Mouse (Mus musculus) splenic B cell, adult 2 months (primary cell): ENCODE data around the gene Zfp385a.

Source experiments
- DNase-seq: peaks from one replicate; pipeline ENCODE4 v3.0.0-alpha.2; 2011; ENCODE audit warnings: low read depth, low spot score
- H3K27me3 ChIP-seq: 2 replicates; pipeline ENCODE4 v1.6.1; 2012; ENCODE audit warnings: mild to moderate bottlenecking, low read length, moderate library complexity, mixed read lengths; ENCODE audit not compliant: control insufficient read depth, poor library complexity, insufficient read depth, severe bottlenecking
- H3K36me3 ChIP-seq: 2 replicates; pipeline ENCODE4 v1.6.1; 2012; ENCODE audit warnings: mild to moderate bottlenecking, low read length, moderate library complexity, mixed read lengths; ENCODE audit not compliant: control insufficient read depth, poor library complexity, insufficient read depth, severe bottlenecking

Gene Zfp385a

DNA sequence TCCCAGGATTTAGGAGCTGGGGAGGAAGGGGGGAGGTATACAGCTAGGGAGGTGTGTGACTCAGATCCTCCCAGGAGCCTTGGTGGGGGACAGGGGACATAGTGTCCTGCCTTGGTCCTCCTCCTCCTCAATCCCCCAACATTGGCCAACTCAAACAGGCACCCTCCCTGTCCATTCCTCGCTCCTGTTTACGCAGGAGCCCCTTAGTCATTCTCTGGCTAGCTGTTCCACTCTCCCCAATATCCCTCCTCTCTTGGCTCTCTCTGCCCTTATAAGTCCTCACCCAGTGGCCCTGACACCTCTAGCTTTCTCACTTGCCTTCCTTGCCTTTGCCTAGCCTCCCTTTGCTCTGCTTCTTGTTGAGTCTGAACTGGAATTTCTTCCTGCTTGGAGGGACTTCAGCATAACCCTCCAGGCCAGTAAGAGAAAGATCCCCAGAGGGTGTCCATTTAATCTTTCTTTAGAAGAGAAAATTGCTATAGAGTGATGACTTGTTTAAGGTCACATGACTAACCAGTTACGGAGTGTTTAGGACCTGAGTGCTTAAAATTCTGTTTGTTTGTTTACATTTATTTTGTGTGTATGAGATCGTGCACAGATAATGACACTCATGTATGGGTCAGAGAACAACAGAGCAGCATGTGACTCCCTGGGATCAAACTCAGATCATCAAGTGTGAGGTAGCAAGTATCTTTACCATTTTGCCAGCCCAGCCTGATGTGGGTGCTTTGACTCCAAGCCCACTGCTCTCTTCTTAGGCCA is 28.5 kb upstream of the Zfp385a start:
- no peak for DNase-seq
- Histone ChIP-seq H3K36me3 (no peaks in the 10 kb centered on the region), H3K27me3 (no peaks in the 10 kb centered on the region)

DNA sequence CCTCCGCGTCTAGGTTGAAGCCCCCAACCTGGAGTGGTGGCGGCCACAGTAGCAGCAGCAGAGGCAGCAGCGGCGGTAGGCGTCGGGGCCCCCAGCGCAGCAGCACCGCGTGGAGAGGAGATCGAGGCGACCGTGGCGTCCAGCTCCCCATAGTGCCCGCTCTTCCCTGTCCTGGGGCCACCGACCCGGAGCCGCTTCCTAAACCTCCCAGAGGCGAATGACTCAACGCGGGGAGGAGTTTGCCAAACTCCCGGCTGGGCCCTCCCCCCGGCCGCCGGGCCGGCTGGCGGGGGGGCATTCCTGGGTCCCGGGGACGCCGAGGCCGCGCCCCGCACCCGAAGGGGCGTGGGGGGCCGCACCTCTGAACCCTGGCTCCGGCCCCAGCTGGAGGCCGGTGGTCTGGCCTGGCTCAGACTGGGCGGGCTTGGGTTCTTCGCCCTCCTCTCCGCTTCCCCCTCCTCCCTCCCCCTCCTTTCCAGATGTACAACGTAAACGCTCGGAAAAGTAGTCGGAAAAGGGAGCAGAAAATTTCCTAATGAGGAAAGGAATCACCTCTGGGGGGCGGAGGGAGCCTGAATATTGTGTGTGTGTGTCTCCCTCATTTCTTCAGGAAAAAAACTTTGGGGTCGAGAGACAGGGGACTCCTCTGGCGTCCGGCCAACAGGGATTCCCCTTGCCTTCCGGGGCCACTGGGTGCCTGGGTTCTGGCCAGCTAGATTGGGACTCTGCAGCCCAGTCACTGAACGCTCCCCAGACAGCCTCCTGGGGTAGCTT is 26.7 kb upstream of the Zfp385a start, which contains the start of gene Itga5:
TSS of gene Itga5 (minus strand) at position 388 of the 774 bp plus-strand sequence.
- DNase-seq, result peak; percentile 21
- no peaks in the 10 kb centered on the region for H3K36me3 ChIP-seq

DNA sequence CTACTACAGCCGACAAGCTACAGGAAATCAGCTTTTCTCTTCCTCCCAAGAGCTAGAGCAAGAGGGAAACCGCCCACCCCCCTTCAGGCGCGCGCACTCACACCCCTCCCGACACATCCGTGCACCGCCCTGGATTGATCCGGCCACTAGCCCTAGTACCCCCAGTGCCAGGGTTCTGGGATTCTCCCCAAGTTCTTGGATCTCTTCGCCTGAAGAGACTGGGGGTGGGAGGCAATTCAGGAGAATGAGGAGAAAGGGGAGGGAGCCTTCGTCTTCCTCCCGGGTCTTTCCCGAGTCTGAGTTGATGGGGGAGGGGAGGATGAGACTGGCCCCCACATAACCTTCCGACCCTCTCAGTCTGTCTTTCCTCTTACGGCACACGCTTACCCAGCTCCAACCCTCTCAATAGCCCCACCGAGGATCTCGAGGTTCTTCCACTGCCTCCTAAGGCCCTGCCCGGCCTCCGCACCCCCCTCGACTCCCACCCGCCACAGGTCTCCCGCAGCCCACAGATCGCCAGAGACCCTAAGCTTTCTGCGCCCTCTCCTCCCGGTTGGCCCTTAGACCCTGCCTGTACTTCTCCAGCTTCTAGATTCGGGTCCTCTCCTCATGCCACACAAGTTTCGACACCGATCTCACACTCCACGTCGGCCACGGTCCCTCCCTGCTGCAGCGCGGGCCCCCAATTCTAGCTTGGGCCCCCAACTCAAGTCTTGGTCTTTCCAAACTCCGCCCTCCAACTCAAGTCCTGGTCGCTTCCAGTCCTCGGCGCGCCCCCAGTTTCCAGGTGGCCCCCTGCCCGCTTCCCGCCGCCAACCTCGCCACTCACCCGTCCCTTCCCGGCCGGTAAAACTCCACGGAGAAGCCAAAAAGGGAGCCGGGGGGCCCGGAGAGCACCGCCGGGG is 25.8 kb upstream of the Zfp385a start:
- Histone ChIP-seq H3K27me3 (no peaks in the 10 kb centered on the region), H3K36me3 (no peaks in the 10 kb centered on the region)
- DNase-seq, result peak; percentile 24

More for the DNA sequence above, 26.7 kb upstream of the Zfp385a start, which contains the start of gene Itga5:
- H3K27me3 ChIP-seq, result no peaks in the 10 kb centered on the region

DNA sequence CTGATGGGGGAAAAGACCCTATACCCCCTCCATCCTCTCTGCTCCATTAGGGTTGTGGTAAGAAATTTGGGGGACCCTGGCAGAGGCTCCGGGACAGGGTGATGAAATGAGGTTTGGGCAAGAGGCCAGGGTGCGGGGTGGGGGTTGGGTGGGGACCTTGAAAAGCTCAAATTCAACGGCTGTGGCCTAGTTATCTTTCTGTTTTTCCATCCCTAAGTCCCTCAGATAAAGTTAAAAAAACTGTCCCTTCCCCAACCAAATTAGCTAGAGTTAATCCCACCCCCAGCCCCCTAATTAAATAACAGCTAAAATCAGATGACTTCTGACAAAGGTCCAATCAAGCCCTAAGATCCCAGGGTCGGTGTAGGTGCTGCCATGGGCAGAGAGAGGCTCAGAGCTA is 24.9 kb upstream of the Zfp385a start:
- Histone ChIP-seq H3K27me3 (no peaks in the 10 kb centered on the region), H3K36me3 (no peaks in the 10 kb centered on the region)
- DNase-seq, result no peak

DNA sequence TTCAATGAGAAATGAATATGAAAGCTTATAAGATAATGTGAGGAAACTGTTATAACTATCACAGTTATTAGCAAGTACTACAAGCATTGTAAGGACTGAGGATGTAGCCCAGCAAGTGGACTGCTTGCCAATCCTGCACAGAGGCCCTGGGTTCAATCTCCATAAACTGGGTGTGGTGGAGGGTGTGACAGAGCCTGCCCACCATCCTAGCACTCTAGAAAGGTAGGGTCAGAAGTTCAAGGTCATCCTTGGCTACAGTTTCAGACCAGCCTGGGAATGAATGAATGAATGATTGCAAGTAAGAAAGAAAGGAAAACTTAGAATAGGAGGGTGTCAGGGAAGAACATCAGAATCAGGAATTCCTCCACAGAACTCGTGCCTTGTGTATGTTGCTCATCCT is 23.9 kb upstream of the Zfp385a start:
- no peaks in the 10 kb centered on the region for H3K36me3 ChIP-seq
- DNase-seq, result no peak
- no peaks in the 10 kb centered on the region for H3K27me3 ChIP-seq

DNA sequence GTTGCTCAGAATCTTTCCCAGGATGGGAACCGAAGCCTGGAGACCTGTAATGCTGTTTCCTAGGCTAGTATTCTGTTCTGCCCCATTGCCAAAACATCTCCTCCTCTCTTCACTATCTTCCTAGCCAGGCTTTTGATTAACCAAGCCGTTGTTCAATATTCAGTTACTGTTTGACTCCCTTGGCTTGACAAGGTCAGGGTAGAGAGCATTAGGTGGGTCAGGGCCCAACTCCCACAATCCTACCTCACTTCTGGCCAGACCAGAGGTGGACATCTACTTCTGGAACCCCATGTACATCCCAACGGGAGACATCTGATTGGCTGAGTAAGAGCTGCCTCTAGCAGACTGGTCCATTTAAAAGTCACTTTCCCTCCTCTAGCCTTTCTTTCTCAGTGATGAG is 23.1 kb upstream of the Zfp385a start:
- DNase-seq, result no peak
- Histone ChIP-seq H3K36me3 (no peaks in the 10 kb centered on the region), H3K27me3 (no peaks in the 10 kb centered on the region)

DNA sequence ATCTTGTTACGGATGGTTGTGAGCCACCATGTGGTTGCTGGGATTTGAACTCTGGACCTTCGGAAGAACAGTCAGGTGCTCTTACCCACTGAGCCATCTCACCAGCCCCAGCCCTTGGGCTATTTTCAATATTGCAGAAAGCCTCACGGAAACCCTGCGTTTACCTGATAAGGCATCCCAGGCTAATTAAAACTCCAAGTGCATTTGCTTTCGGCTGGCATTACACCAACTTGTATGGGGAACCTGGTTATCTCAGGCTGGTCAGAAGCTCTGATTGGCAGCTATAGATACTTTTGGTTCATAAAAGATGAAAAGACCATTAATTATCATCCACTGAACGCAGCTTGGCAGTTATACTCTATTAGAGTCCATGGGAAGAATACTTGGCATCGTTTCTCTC is 22.4 kb upstream of the Zfp385a start:
- Histone ChIP-seq H3K27me3 (no peaks in the 10 kb centered on the region), H3K36me3 (no peaks in the 10 kb centered on the region)

DNA sequence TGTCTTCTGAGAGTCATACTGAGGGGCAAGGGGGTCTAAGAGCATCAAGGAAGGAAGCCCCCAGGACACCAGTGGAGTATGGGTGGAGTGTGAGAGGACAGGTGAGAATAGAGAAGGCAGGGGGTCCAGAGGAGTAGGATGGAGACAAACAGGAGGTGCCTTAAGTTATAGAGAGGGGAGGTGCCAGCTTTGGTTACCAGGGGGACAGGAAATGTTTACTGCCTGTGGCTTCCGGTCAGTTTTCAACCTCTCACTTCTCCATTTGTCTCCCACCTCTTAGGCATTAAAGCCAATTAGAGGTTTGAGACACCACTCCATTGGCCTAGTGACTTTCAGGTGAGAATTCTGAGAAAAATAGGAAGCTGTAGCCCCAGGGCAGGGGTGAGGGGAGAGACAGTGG is 21.4 kb upstream of the Zfp385a start:
- H3K27me3 ChIP-seq, result no peaks in the 10 kb centered on the region
- peak; percentile 56 for DNase-seq
- H3K36me3 ChIP-seq, result no peaks in the 10 kb centered on the region

More for the DNA sequence above, 22.4 kb upstream of the Zfp385a start:
- no peak for DNase-seq

DNA sequence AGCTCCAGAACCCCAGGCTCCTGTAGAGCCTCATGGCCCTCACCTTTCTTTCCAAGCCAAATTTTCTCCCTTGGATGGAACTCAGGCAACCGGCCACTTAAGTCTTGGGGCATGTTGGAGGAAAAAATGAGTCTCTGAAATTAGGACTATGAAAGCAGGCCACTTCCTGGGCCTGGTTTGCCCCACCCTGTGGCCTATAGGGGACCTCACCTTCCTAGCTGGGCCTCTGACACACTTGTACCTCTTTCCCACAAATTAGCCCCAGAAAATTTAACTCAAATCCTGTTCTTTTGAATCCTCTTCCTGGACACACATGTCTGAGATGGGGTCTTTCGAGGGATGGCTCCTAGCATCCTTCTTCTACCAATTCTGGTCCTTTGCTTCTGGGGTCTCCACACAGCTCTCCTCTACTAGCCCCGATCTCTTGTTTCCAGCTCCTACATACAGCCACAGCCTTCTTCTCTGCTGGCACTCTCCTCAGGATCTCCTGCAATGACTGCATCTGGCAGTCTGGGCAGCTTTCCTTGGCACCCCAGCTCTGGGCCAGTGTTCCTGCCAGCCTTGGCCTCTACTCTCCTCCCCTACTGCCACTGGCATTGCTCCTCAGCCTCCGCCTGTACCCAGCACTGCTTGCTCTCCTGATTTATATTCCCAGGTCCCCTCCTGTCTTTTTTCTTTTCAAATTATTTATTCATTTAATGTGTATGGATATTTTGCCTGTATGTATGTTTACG is 20.1 kb upstream of the Zfp385a start:
- Histone ChIP-seq H3K27me3 (no peaks in the 10 kb centered on the region), H3K36me3 (no peaks in the 10 kb centered on the region)
- no peak for DNase-seq

DNA sequence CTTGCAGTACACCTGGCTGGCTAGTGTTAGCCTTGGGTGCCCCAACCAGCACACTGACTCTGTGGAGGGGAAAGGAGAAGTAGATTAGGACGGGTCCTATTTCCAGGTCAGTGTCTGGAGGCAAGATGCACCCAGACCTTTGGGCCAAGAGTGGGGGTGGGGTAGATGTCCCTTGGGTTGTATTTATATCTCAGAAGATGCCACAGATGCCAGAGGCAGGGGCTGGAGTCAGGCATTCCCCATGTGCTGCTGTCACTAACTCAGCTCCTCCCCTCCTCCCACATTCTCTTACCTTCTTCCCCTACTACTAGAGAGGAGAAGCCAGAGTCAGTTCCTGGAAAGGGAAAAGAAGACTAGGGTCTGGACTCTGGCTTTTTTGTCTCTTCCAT is 19.2 kb upstream of the Zfp385a start:
- no peaks in the 10 kb centered on the region for H3K27me3 ChIP-seq
- H3K36me3 ChIP-seq, result no peaks in the 10 kb centered on the region
- no peak for DNase-seq

DNA sequence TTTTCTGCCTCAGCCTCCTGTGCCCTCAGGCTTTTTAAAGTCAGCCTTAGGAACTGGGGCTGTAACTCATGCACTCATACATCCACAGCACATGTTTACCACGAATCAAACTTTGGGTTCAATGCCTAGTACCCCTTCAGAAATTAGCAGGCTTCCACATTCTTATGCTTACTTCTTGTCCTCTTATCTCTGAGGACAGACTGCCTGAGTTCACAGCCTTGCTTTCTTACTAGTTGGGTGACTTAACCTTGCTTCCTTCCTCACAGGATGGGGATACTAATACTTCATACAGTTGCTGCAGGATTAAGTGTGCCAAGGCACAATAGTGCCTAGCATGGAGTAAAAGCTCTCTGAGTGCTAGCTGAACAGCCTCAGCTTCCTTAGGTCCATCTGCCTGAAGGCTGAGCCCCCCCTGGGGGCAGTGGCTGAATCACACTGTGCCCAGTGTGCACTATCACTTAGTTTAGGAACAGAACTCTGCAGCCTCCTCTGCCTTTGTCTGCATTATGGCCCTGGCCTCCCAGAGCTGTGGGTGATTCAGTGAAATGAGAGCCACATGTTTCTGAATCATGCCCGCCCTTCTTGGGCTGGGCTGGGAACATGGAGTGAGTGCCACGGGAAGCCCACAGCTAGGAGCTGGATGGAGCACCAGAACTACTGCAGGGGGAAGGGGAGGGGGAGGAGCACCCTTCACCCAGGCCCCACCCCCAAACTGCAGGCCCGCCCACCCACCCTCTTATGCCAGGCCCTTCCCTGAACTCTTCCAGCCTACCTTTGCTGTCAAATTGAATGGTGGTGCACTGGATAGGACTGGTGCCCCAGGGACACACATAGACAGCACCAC is 18.6 kb upstream of the Zfp385a start:
- DNase-seq, result no peak
- H3K27me3 ChIP-seq, result no peaks in the 10 kb centered on the region
- H3K36me3 ChIP-seq, result no peaks in the 10 kb centered on the region

DNA sequence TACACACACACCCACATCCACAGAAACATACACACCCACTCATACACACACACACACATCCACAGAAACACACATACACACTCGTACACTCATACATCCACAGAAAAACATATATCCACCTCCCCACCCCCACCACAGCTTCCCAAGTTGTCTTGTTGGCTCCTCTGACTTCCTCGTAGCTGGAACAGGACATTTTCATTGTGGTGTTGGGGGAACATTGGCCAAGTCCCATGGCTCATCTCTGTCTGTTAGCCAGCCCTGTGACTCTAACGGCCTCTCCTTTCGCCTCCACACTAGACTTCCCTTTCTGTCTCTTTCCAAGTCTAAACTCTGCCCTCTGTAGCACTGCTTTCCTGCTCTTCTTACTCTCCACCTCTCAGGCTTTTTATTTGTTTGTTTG is 17.9 kb upstream of the Zfp385a start:
- no peak for DNase-seq

DNA sequence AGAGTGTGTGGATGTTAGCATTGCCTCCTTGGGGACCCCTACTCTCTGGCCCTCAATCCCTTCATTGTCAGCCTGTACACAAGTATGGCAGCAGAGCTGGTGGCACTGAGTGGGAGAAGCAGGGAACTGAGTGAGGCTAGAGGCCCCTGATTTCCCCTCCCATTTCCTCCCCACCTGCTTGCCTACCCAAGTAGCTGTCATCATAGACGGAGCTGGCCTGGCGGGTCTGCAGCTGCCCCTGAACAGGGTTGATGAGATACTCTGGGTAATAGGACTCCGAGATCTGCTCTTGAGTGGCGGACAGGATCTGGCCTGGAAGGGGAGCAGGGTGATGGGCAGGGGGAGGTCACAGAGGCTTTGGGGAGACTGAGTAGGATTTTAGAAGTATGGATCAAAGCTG is 16.2 kb upstream of the Zfp385a start:
- DNase-seq, result no peak
- H3K27me3 ChIP-seq, result no peaks in the 10 kb centered on the region
- no peaks in the 10 kb centered on the region for H3K36me3 ChIP-seq

More for the DNA sequence above, 17.9 kb upstream of the Zfp385a start:
- no peaks in the 10 kb centered on the region for H3K36me3 ChIP-seq
- no peaks in the 10 kb centered on the region for H3K27me3 ChIP-seq
